Mouse (Mus musculus) lung, adult 2 months (tissue): ENCODE results near the gene Bcl2l14. TPM values are rescaled to one million over a fixed set of nuclear protein-coding genes. Genes with fewer than 3 reads are reported as not detected.

ENCODE experiments used
- DNase-seq: peaks from one replicate; pipeline ENCODE4 v3.0.0; 2022
- H3K4me1 ChIP-seq: fragments of 200-500 bp; 2 replicates; pipeline ENCODE4 v1.6.1; 2011; ENCODE audit warnings: low read length; ENCODE audit not compliant: control insufficient read depth, insufficient read depth
- H3K4me3 ChIP-seq: fragments of 200-500 bp; replicated peaks from 2 replicates; pipeline ENCODE3; 2011; ENCODE audit warnings: low read depth, mild to moderate bottlenecking, control low read depth, low read length; ENCODE audit errors: extremely low read depth
- CTCF ChIP-seq: fragments of 200-500 bp; IDR thresholded peaks from 2 replicates; pipeline ENCODE4 v1.5.1; 2011; ENCODE audit warnings: mild to moderate bottlenecking, low read length, control low read depth; ENCODE audit not compliant: insufficient read depth
- POLR2A ChIP-seq: fragments of 200-500 bp; IDR thresholded peaks from 2 replicates; pipeline ENCODE4 v1.6.1; 2011; ENCODE audit warnings: low read depth, mild to moderate bottlenecking, control low read depth, low read length, borderline replicate concordance; ENCODE audit errors: extremely low read depth
- WGBS: fragments of 180-500 bp; shearing (Covaris S2); methylation state at CpG from one replicate; pipeline ENCODE4 v1.1.7; 2018; 5-methylcytosine and 5-hydroxymethylcytosine counted together
- polyA plus RNA-seq: library from polyadenylated mRNA; depleted of rRNA; stranded (reverse); fragments of >200 nt; gene quantifications from 2 replicates; pipeline ENCODE4 v1.2.3, GENCODE M21; 2012

Bcl2l14 gene
- polyA plus RNA-seq, 1 experiment, result 1.2 TPM

DNA sequence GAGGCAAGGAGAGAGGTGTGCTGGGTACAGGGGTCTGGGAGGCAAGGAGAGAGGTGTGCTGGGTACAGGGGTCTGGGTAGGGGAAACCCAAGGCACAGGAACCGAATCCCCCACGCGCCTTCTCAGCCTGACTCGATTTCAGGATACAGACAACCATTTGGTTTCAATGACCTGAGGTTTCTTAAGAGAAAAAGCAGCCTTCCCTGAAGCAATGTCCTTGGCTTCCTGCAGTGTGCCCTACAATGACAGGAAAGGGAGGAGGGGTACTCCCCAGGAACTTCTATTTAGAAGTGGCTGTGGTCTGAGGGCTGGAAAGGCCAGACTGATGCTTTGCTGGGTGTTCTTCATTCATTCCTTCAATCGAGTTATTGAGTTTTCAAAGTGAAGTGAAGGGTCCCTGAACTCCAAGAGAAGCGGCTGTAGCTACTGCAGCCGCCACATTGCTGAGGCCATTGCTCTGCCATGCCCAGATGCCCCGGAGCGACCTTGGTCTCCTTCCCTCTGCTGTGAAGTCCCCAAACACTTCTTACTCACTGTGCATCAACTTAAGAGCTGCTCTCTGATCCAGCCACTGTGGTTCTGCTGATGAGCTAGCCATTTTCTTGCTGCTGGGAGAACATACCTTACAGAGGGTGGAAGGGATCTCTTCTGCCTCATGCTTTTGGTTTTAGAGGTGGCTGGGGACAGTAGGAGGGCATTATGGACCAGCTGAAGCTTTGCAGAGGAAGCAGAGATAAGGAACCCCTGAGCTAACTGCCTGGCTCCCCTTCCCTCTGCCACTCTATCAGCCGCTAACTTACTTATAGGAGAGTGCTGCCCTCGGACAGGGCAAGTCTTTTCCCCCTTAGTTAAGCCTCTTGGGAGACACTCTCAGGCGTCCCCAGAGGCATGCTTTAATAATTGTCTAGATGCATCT, 28.5 kb upstream of the Bcl2l14 start:
- Histone ChIP-seq H3K4me1 (peaks cover 4% of the 10 kb centered on the region), H3K4me3 (no peak overlapping the region)
- no peak for TF ChIP-seq CTCF
- no peak for TF ChIP-seq POLR2A
- DNase-seq, result no peak
- WGBS, result 51% methylated on average over 12 of the region's 12 CpGs

GRCm38 (mm10) chr6:134372946-134373345, 23.2 kb upstream of the Bcl2l14 start:
- H3K4me3 ChIP-seq, result no peak overlapping the region
- 29% methylated on average over 2 of the region's 2 CpGs for WGBS
- DNase-seq, result no peak
- no peak for TF ChIP-seq POLR2A
- H3K4me1 ChIP-seq, result no peaks in the 10 kb centered on the region

- no peak for DNase-seq
- WGBS, result 64% methylated on average over 5 of the region's 5 CpGs
- H3K4me3 ChIP-seq, result no peak overlapping the region
- TF ChIP-seq POLR2A (no peak), CTCF (no peak)
- no peaks in the 10 kb centered on the region for H3K4me1 ChIP-seq
Measured at GRCm38 (mm10) chr6:134377201-134377600, 18.9 kb upstream of the Bcl2l14 start.

DNA sequence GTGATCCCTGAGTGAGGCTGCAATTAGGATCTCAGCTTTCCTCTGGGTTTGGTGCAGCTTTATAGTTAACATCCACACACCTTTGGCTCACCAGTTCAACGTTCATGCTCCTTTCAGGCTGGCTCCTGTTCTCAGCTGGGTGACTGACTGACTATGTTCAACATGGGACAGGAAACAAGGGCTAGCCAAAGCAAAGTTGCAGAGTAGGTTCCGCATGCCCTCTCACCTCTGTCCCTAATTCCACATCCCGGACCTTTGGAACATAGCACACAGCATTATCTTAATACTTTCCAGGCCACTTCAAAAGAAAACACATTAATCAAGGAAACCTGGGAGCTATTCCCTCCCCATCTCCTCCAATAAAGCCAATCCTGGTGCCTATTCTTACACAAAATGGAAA, 18.3 kb upstream of the Bcl2l14 start:
- no peaks in the 10 kb centered on the region for H3K4me1 ChIP-seq
- no peak for DNase-seq
- TF ChIP-seq CTCF, result no peak
- no peak for TF ChIP-seq POLR2A
- WGBS, result 74% methylated on average over 3 of the region's 3 CpGs
- H3K4me3 ChIP-seq, result no peak overlapping the region

DNA sequence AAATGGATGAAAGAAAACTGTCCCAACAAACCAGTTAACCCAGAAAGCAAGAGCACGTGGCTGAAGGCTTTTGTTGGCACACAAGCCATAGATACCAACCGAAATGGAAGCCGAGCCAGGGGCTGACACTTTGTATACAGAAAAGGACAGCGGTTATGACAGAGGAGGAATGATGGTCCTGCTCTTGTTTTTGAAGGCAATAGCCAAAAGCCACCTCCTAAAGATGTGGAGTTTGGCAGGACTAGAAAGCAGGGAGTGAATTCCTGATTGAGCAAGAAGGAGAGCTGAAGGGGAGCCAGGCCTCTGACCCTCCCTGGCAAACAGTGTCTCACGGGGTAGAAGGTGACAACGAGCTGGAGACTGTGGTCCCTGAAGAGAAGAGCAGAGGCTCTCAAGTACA, 14.7 kb upstream of the Bcl2l14 start:
- TF ChIP-seq POLR2A (no peak), CTCF (no peak)
- 77% methylated on average over 6 of the region's 6 CpGs for WGBS
- DNase-seq, result no peak
- H3K4me3 ChIP-seq, result no peak overlapping the region
- H3K4me1 ChIP-seq, result no peaks in the 10 kb centered on the region

- WGBS, result 87% methylated on average over 6 of the region's 6 CpGs
- H3K4me1 ChIP-seq, result no peaks in the 10 kb centered on the region
- TF ChIP-seq POLR2A, result no peak
- no peak for DNase-seq
- no peak overlapping the region for H3K4me3 ChIP-seq
Measured at GRCm38 (mm10) chr6:134385931-134386330, 10.2 kb upstream of the Bcl2l14 start.

- no peak overlapping the region for H3K4me3 ChIP-seq
- DNase-seq, result no peak
- TF ChIP-seq POLR2A (no peak), CTCF (no peak)
- WGBS, result 75% methylated on average over 10 of the region's 10 CpGs
- H3K4me1 ChIP-seq, result no peaks in the 10 kb centered on the region
Measured at GRCm38 (mm10) chr6:134387396-134387795, 8.7 kb upstream of the Bcl2l14 start.

DNA sequence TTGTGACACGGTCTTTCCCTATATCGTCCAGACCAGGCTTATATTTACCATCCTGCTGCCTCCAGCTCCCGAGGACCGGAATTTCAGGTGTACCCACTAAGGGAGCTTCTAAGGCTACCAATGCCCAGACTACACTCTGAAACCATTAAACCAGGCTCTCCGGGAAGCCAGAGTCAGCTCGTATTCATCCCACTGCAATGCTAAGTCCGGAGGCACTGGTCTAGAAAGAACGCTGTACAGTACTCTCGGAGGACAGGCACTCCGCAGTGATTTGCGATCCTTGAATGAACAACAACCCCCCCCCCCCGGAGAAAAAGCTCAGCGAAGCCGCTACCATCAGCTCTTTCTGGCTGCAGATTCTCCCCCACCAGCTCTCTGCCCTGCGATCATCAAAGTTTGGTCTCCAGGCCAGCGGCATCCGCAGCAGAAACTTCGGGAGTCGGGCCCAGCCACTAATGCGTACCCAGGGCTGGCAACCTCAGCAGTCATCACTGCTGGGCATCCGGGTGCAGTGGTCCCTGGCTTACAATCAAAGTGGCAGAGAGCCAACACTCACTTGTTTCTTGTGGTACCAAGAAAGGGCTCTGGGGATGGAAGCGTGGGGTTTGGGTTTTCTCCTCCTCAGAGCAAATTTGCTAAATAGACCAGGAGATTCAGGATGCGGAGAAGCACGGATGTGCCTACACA, 7.6 kb upstream of the Bcl2l14 start:
- WGBS, result 71% methylated on average over 24 of the region's 24 CpGs

DNA sequence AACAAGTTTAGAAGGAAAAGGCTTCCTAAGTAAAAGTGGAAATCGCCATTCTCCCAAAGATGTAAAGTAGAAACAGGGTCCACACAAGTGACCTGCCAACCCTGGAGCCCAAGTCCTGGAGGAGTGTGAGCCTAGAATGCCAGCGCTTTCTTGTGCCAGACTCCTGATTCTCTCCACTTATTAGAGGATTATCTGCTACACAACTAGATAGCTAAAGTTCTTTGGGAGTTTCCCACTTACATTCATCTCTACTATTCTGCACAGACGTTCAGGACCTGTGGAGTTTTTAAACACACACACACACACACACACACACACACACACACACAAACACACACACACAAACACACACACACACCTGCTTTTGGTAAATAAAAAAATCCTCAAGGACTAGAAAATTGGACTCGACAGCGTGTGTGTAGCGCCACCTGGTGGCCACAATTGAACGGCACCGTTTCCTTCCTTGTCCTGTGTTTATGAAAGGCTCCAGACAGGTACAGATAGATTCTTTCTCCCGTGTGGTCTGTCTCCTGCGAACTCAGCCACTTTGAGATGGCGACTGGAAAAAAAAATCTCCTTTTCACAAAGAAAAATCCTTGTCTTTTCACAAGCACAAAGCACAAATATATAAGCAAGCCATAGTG, 6.7 kb upstream of the Bcl2l14 start:
- 15% methylated on average over 11 of the region's 11 CpGs for WGBS
- peak; percentile 72 for DNase-seq
- no peaks in the 10 kb centered on the region for H3K4me1 ChIP-seq
- H3K4me3 ChIP-seq, result no peak overlapping the region
- TF ChIP-seq CTCF (peak; percentile 95), POLR2A (no peak)

More for the DNA sequence above, 7.6 kb upstream of the Bcl2l14 start:
- TF ChIP-seq CTCF (no peak), POLR2A (no peak)
- DNase-seq, result no peak
- Histone ChIP-seq H3K4me3 (no peak overlapping the region), H3K4me1 (no peaks in the 10 kb centered on the region)

- DNase-seq, result no peak
- H3K4me1 ChIP-seq, result no peaks in the 10 kb centered on the region
- TF ChIP-seq POLR2A (no peak), CTCF (no peak)
- H3K4me3 ChIP-seq, result no peak overlapping the region
- 59% methylated on average over 8 of the region's 8 CpGs for WGBS
Measured at GRCm38 (mm10) chr6:134389917-134390316, 6.2 kb upstream of the Bcl2l14 start.
